Mouse (Mus musculus): Measurements from ENCODE around the gene Hs3st4. TPM values are rescaled to one million over a fixed set of nuclear protein-coding genes. Genes with fewer than 3 reads are reported as not detected.

Gene Hs3st4
- polyA plus RNA-seq, 1 experiment, result 0.09 TPM

DNA sequence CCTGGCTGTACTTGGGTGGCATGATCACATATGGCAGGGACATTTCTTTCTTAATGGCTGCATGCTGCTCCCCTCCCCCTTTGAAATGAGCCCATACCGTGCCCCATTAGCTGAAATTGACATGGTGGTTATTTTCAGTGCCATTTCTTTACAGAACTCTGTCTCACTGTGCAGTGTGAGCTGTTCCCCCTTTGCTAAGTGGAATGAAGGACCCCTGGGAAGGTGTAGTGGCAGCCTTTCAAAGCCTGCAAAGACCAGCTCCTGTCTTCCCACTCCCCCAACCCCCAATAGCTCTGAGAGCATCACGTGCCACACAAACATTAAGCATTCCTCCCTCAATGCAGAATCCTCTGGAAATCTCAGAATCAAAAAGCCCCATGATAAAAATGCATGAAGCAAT, 50.7 kb downstream of the Hs3st4 start:
- Histone ChIP-seq H3K4me3 (ENCODE audit: low read depth, low read length) (no peak overlapping the region), H3K36me3 (ENCODE audit: control insufficient read depth, insufficient read depth, low read length) (no peaks in the 10 kb centered on the region), H3K27ac (ENCODE audit: insufficient read depth, low read depth, low read length) (no peak overlapping the region), H3K4me1 (ENCODE audit: control insufficient read depth, insufficient read depth, insufficient read length, low read length) (no peaks in the 10 kb centered on the region), H3K27me3 (ENCODE audit: control insufficient read depth, insufficient read depth, low read length) (no peaks in the 10 kb centered on the region)
- no peak for TF ChIP-seq POLR2A (IDR thresholded peaks at IDR 0.05; ENCODE audit: low read depth, low read length)
- no peak for TF ChIP-seq CTCF (IDR thresholded peaks at IDR 0.05; ENCODE audit: extremely low read depth, insufficient read length, insufficient replicate concordance, low read depth, low read length)
- 67% methylated on average over 2 of the region's 2 CpGs for whole genome bisulfite sequencing

DNA sequence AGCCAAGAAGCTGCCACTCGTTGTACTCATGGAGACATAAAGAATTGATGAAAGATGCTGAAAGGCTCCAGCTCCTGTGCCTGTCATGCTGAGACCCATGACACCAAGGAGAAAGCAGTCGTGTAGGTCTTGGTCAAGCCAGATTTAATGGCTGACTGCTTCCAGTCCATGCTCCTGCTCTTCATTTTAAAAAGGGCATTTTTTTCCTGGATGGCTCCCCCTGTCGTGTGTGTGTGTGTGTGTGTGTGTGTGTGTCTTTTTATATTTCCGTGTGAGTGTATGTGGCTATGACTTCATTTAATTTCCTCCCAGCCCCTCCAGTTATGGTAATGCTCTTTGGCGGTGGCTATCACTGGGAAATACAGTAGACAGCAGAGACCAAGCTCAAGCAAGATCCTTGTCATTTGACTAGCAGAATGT, 54.6 kb downstream of the Hs3st4 start:
- TF ChIP-seq POLR2A (IDR thresholded peaks at IDR 0.05; ENCODE audit: low read depth, low read length) (no peak), CTCF (IDR thresholded peaks at IDR 0.05; ENCODE audit: extremely low read depth, insufficient read length, insufficient replicate concordance, low read depth, low read length) (no peak)
- no peaks in the 10 kb centered on the region for H3K4me1 ChIP-seq (ENCODE audit: control insufficient read depth, insufficient read depth, insufficient read length, low read length)

GRCm38 (mm10) chr7:124039142-124039541, 56.5 kb downstream of the Hs3st4 start:
- H3K4me3 ChIP-seq (ENCODE audit: low read depth, low read length), result no peak overlapping the region
- no peaks in the 10 kb centered on the region for H3K4me1 ChIP-seq (ENCODE audit: control insufficient read depth, insufficient read depth, insufficient read length, low read length)
- H3K36me3 ChIP-seq (ENCODE audit: control insufficient read depth, insufficient read depth, low read length), result no peaks in the 10 kb centered on the region
- TF ChIP-seq CTCF (IDR thresholded peaks at IDR 0.05; ENCODE audit: extremely low read depth, insufficient read length, insufficient replicate concordance, low read depth, low read length) (no peak), POLR2A (IDR thresholded peaks at IDR 0.05; ENCODE audit: low read depth, low read length) (no peak)
- no peaks in the 10 kb centered on the region for H3K27me3 ChIP-seq (ENCODE audit: control insufficient read depth, insufficient read depth, low read length)
- 65% methylated on average over 5 of the region's 5 CpGs for WGBS
- no peak overlapping the region for H3K27ac ChIP-seq (ENCODE audit: insufficient read depth, low read depth, low read length)

More for the DNA sequence above, 54.6 kb downstream of the Hs3st4 start:
- no peak overlapping the region for H3K4me3 ChIP-seq (ENCODE audit: low read depth, low read length)
- no peaks in the 10 kb centered on the region for H3K36me3 ChIP-seq (ENCODE audit: control insufficient read depth, insufficient read depth, low read length)
- WGBS, result 66% methylated on average over 5 of the region's 5 CpGs
- no peak overlapping the region for H3K27ac ChIP-seq (ENCODE audit: insufficient read depth, low read depth, low read length)
- H3K27me3 ChIP-seq (ENCODE audit: control insufficient read depth, insufficient read depth, low read length), result no peaks in the 10 kb centered on the region

DNA sequence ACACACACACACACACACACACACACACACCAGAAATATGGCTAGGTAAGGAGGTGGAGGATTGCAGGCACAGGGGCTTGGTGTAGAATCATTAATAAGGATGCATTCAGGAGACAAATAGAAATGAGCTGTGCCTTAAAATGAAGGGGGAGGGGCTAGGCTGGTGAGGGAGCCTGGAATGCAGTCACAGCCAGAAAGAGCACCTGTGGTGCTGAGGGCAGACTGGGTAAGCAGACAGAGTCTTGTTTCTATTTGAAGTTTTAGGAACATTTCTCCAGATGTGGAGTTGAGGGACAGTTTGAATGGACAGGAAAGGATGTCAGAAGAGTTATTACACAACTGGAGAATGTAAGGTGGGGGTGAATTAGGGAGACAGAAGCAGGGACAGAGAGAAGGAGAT, 64.7 kb downstream of the Hs3st4 start:
- TF ChIP-seq POLR2A (IDR thresholded peaks at IDR 0.05; ENCODE audit: low read depth, low read length), result no peak
- TF ChIP-seq CTCF (IDR thresholded peaks at IDR 0.05; ENCODE audit: extremely low read depth, insufficient read length, insufficient replicate concordance, low read depth, low read length), result no peak
- Histone ChIP-seq H3K4me3 (ENCODE audit: low read depth, low read length) (no peak overlapping the region), H3K27ac (ENCODE audit: insufficient read depth, low read depth, low read length) (no peak overlapping the region)

DNA sequence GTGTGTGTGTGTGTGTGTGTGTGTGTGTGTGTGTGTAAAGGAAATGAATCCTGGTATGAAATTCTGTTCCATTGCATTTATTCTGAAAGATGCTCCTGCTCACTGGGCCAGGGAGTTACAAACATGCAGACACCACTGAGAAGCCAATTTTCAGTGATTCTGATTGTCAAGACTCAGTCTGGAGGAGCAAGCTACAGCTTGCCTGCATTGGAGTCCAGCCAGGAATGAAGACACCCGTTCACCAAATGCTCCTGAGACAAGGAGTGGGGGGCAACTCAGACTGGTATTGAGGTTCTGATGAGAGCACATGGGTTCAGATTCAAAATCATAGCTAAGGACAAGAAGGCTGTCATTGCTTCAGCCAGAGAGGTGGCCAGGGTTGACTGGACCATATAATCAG, 66.3 kb downstream of the Hs3st4 start:
- Histone ChIP-seq H3K4me3 (ENCODE audit: low read depth, low read length) (no peak overlapping the region), H3K27ac (ENCODE audit: insufficient read depth, low read depth, low read length) (no peak overlapping the region), H3K4me1 (ENCODE audit: control insufficient read depth, insufficient read depth, insufficient read length, low read length) (no peaks in the 10 kb centered on the region), H3K36me3 (ENCODE audit: control insufficient read depth, insufficient read depth, low read length) (no peaks in the 10 kb centered on the region), H3K27me3 (ENCODE audit: control insufficient read depth, insufficient read depth, low read length) (no peaks in the 10 kb centered on the region)
- 32% methylated on average over 1 of the region's 1 CpGs for WGBS
- TF ChIP-seq CTCF (IDR thresholded peaks at IDR 0.05; ENCODE audit: extremely low read depth, insufficient read length, insufficient replicate concordance, low read depth, low read length), result no peak
- no peak for TF ChIP-seq POLR2A (IDR thresholded peaks at IDR 0.05; ENCODE audit: low read depth, low read length)

More for the DNA sequence above, 64.7 kb downstream of the Hs3st4 start:
- no peaks in the 10 kb centered on the region for H3K36me3 ChIP-seq (ENCODE audit: control insufficient read depth, insufficient read depth, low read length)
- no peaks in the 10 kb centered on the region for H3K27me3 ChIP-seq (ENCODE audit: control insufficient read depth, insufficient read depth, low read length)
- H3K4me1 ChIP-seq (ENCODE audit: control insufficient read depth, insufficient read depth, insufficient read length, low read length), result no peaks in the 10 kb centered on the region

DNA sequence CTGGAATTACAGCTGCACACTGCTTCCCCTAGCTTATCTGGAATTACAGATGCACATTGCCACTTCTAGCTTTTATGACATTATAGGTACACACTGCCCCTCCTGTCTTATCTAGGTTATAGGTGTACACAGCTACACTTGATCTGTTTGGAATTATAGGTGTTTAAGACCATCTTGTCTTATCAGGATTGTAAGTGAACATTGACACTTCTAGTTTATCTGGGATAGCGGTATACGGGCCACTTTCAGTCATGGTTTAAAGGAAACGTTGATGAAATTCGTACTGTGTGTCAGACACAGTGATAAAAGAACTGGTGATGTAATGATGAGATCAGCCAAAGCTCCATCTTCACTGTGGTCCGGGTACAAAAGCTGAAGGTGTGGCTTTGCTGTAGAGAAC, 67.8 kb downstream of the Hs3st4 start:
- 32% methylated on average over 5 of the region's 5 CpGs for WGBS
- TF ChIP-seq CTCF (IDR thresholded peaks at IDR 0.05; ENCODE audit: extremely low read depth, insufficient read length, insufficient replicate concordance, low read depth, low read length), result no peak
- TF ChIP-seq POLR2A (IDR thresholded peaks at IDR 0.05; ENCODE audit: low read depth, low read length), result no peak
- no peak overlapping the region for H3K27ac ChIP-seq (ENCODE audit: insufficient read depth, low read depth, low read length)

GRCm38 (mm10) chr7:124083741-124084140, 101.1 kb downstream of the Hs3st4 start:
- TF ChIP-seq POLR2A (IDR thresholded peaks at IDR 0.05; ENCODE audit: low read depth, low read length), result no peak
- TF ChIP-seq CTCF (IDR thresholded peaks at IDR 0.05; ENCODE audit: extremely low read depth, insufficient read length, insufficient replicate concordance, low read depth, low read length), result no peak
- Histone ChIP-seq H3K4me3 (ENCODE audit: low read depth, low read length) (no peak overlapping the region), H3K27me3 (ENCODE audit: control insufficient read depth, insufficient read depth, low read length) (no peaks in the 10 kb centered on the region), H3K4me1 (ENCODE audit: control insufficient read depth, insufficient read depth, insufficient read length, low read length) (no peaks in the 10 kb centered on the region), H3K36me3 (ENCODE audit: control insufficient read depth, insufficient read depth, low read length) (no peaks in the 10 kb centered on the region), H3K27ac (ENCODE audit: insufficient read depth, low read depth, low read length) (no peak overlapping the region)
- WGBS, result 74% methylated on average over 1 of the region's 1 CpGs

More for the DNA sequence above, 67.8 kb downstream of the Hs3st4 start:
- Histone ChIP-seq H3K36me3 (ENCODE audit: control insufficient read depth, insufficient read depth, low read length) (no peaks in the 10 kb centered on the region), H3K4me3 (ENCODE audit: low read depth, low read length) (no peak overlapping the region), H3K27me3 (ENCODE audit: control insufficient read depth, insufficient read depth, low read length) (no peaks in the 10 kb centered on the region), H3K4me1 (ENCODE audit: control insufficient read depth, insufficient read depth, insufficient read length, low read length) (no peaks in the 10 kb centered on the region)

- H3K4me1 ChIP-seq (ENCODE audit: control insufficient read depth, insufficient read depth, insufficient read length, low read length), result no peaks in the 10 kb centered on the region
- H3K4me3 ChIP-seq (ENCODE audit: low read depth, low read length), result no peak overlapping the region
- WGBS, result under 1% methylated on average over 2 of the region's 2 CpGs
- H3K27ac ChIP-seq (ENCODE audit: insufficient read depth, low read depth, low read length), result no peak overlapping the region
- H3K36me3 ChIP-seq (ENCODE audit: control insufficient read depth, insufficient read depth, low read length), result no peaks in the 10 kb centered on the region
- H3K27me3 ChIP-seq (ENCODE audit: control insufficient read depth, insufficient read depth, low read length), result no peaks in the 10 kb centered on the region
- TF ChIP-seq CTCF (IDR thresholded peaks at IDR 0.05; ENCODE audit: extremely low read depth, insufficient read length, insufficient replicate concordance, low read depth, low read length) (no peak), POLR2A (IDR thresholded peaks at IDR 0.05; ENCODE audit: low read depth, low read length) (no peak)
Measured at GRCm38 (mm10) chr7:124129019-124129418, 146.3 kb downstream of the Hs3st4 start.
